Comparison of ENCODE assay signal across 10 mouse cellular contexts in the genomic region with DNA sequence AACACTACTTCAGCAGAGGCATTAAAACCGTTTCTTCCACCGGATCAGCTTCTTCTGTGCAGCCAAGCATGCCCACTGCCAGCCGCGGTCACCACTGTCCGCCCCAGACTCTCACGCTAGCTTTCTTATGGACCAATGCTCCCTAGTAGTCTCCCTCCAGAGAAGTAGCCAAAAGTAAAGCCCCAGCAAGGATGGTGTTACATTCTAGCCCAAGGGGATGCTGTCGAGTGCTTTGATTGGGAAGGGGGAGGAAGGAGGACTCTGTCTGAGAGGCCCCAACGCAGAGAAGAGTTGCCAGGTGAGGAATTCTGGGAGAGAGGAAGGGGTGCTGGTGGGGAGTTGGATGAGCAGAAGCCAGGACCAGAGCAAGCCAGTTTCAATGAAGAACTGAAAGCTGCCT. TPM values are rescaled to one million over a fixed set of nuclear protein-coding genes. Genes with fewer than 3 reads are reported as not detected.
A peak's percentile ranks its signal among the peaks of the same experiment; 100 is the strongest.
DNase-seq lines count a peak whose midpoint lies in the region; ATAC-seq lines count a peak whose summit lies in the region.
"Had no signal": no experiment of that assay in that cellular context is flagged by ENCODE, and none has a peak within 500 bp of the region (broad histone marks: within the 10 kb centered on the region; RNA-seq: fewer than 3 reads in every experiment).

No protein-coding gene starts in this region.

- peaks cover 16% of the 10 kb centered on the region for H3K4me1 ChIP-seq in forebrain, embryonic 12.5 days
- H3K4me1 ChIP-seq in stomach, embryonic 16.5 days (ENCODE audit: control insufficient read depth, insufficient read depth, low read length), result peaks cover 3% of the 10 kb centered on the region; the same call in 1 of the 2 replicates

- no peak overlapping the region for H3K9ac ChIP-seq in forebrain, embryonic 12.5 days
- H3K9ac ChIP-seq in stomach, embryonic 16.5 days (ENCODE audit: low read length), result no peak overlapping the region

- no peaks in the 10 kb centered on the region for H3K36me3 ChIP-seq in forebrain, embryonic 12.5 days (replicated peaks)
- no peaks in the 10 kb centered on the region for H3K36me3 ChIP-seq in stomach, embryonic 16.5 days (ENCODE audit: control insufficient read depth, insufficient read depth, low read length)

- DNase-seq in testis, postnatal 14 days (ENCODE audit: low spot score), result peak; percentile 37
- DNase-seq in testis, postnatal 10 days (ENCODE audit: low spot score), result no peak
- DNase-seq in kidney, postnatal 4 days, result peak; percentile 32 to 58
- DNase-seq in layer of hippocampus, postnatal 10 days (ENCODE audit: low spot score in 2 of 2), result no peak
- no peak for DNase-seq in spleen, postnatal 14 days (ENCODE audit: low spot score in 2 of 2)
- DNase-seq: adrenal gland, postnatal 14 days had no signal

- ATAC-seq in forebrain, embryonic 12.5 days (ENCODE audit: low FRiP score), result no peak
- ATAC-seq in stomach, embryonic 16.5 days (ENCODE audit: insufficient read depth, low FRiP score), result no peak
- ATAC-seq in CD4-positive, CD25-positive, alpha-beta regulatory T cell, adult 4 months, result no peak

- peak overlapping the region; percentile 49 for H3K4me2 ChIP-seq in forebrain, embryonic 12.5 days
- peak overlapping the region; percentile 47 for H3K4me2 ChIP-seq in stomach, embryonic 16.5 days (ENCODE audit: low read depth, low read length)

- no peak overlapping the region; the same call in 1 of the 2 replicates for H3K4me3 ChIP-seq in forebrain, embryonic 12.5 days (replicated peaks)
- 0 out of 2 replicates have a peak overlapping the region, but pooled peaks have one; percentile 10 for H3K4me3 ChIP-seq in stomach, embryonic 16.5 days (replicated peaks; ENCODE audit: low read length)

- H3K27me3 ChIP-seq in forebrain, embryonic 12.5 days, result peaks cover 31% of the 10 kb centered on the region
- H3K27me3 ChIP-seq in stomach, embryonic 16.5 days (ENCODE audit: control insufficient read depth, insufficient read depth, low read length), result peaks cover 4% of the 10 kb centered on the region; the same call in 1 of the 2 replicates

- no peak overlapping the region for H3K27ac ChIP-seq in forebrain, embryonic 12.5 days
- no peak overlapping the region for H3K27ac ChIP-seq in stomach, embryonic 16.5 days (ENCODE audit: low read length)

- WGBS in forebrain, embryonic 12.5 days, result 2% methylated on average over 8 of the region's 8 CpGs
- WGBS in stomach, embryonic 16.5 days, result 3% methylated on average over 8 of the region's 8 CpGs

- no peaks in the 10 kb centered on the region for H3K9me3 ChIP-seq in forebrain, embryonic 12.5 days
- H3K9me3 ChIP-seq in stomach, embryonic 16.5 days (replicated peaks; ENCODE audit: control insufficient read depth, low read length), result no peaks in the 10 kb centered on the region

RNA-seq across cellular contexts. Expression of a gene that starts 11.1 kb away (rescaled TPM):
- 0.20 TPM in 1 of 2 replicates, not detected in the other for polyA plus RNA-seq in forebrain, embryonic 12.5 days (2016; fragmentation: Nextera tagmentation; extraction: Ambion mirVana)
- not detected in 2 replicates for polyA plus RNA-seq in stomach, embryonic 16.5 days (2015; fragmentation: Nextera tagmentation; extraction: Ambion mirVana)
- not detected for polyA plus RNA-seq in CD4-positive, CD25-positive, alpha-beta regulatory T cell, adult 4 months (2017; shearing (Covaris generic))
- not detected for total RNA-seq in layer of hippocampus, postnatal 10 days (2021)
- total RNA-seq: adrenal gland, postnatal 14 days; left cerebral cortex, postnatal 25 days had no signal

RNA-seq across cellular contexts. Expression of a gene that starts 48.7 kb away (rescaled TPM):
- not detected in 2 replicates for polyA plus RNA-seq in forebrain, embryonic 12.5 days (2016; fragmentation: Nextera tagmentation; extraction: Ambion mirVana)
- not detected in 2 replicates for polyA plus RNA-seq in stomach, embryonic 16.5 days (2015; fragmentation: Nextera tagmentation; extraction: Ambion mirVana)
- not detected for polyA plus RNA-seq in CD4-positive, CD25-positive, alpha-beta regulatory T cell, adult 4 months (2017; shearing (Covaris generic))
- not detected for total RNA-seq in layer of hippocampus, postnatal 10 days (2021)
- total RNA-seq: adrenal gland, postnatal 14 days; left cerebral cortex, postnatal 25 days had no signal

Comparison
In these comparisons a context has a peak if more than half of its experiments do, and no peak if none do; other contexts are left out.
1. DNase-seq: peak in testis, postnatal 14 days (single experiment) and kidney, postnatal 4 days (2 of 2); none in testis, postnatal 10 days (single experiment), layer of hippocampus, postnatal 10 days (0 of 2) and spleen, postnatal 14 days (0 of 2).